Mouse (Mus musculus): ENCODE results near the gene Mllt6. TPM values are rescaled to one million over a fixed set of nuclear protein-coding genes. Genes with fewer than 3 reads are reported as not detected.
"Not testable (repeated sequence)": the region's sequence is repeated elsewhere in the genome, so short reads cannot be mapped to it uniquely, and the experiment has no call there.

Gene Mllt6
- total RNA-seq, 2 experiments from 2014 or later = 42.4 to 44.0 TPM

DNA sequence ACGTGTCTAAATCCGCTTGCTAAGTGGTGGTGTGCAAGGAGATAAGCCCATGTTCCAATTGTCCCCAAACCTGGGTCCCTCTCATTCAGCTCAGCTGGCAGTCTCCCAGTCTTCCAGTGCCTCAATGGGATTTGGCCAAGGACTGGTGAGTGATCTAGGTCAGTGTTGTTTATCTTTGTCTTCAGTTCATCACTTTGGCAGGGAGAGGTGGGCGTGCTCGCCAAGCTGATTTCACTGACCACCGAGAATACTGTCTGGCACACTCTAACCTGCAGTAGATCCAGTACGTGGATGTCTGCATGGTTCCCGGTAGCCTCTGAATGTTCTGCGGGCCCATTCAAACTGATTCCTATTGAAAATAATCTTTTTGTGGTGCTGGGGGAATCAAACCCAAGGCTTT is 50.7 kb downstream of the Mllt6 start:
- peak in 1 of 2 experiments; percentile 43 for DNase-seq (ENCODE audit: low spot score in 2 of 2)

DNA sequence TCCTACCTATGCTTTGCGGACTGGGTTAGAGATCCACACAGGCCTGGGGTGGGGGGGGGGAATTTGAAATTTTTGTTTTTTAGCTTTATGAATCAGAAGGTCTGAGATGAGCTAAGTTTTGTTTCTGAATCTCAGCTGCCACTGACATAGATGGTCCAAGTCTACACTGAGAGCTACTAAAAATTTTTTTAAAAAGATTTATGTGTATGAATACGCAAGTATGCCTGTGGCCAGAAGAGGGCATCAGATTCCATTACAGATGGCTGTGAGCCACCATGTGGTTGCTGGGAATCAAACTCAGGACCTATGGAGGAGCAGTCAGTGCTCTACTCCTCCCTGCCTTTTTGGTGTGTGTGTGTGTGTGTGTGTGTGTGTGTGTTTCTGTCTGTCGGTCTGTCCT is 51.1 kb downstream of the Mllt6 start:
- DNase-seq (ENCODE audit: low spot score in 2 of 2) = no peak

DNA sequence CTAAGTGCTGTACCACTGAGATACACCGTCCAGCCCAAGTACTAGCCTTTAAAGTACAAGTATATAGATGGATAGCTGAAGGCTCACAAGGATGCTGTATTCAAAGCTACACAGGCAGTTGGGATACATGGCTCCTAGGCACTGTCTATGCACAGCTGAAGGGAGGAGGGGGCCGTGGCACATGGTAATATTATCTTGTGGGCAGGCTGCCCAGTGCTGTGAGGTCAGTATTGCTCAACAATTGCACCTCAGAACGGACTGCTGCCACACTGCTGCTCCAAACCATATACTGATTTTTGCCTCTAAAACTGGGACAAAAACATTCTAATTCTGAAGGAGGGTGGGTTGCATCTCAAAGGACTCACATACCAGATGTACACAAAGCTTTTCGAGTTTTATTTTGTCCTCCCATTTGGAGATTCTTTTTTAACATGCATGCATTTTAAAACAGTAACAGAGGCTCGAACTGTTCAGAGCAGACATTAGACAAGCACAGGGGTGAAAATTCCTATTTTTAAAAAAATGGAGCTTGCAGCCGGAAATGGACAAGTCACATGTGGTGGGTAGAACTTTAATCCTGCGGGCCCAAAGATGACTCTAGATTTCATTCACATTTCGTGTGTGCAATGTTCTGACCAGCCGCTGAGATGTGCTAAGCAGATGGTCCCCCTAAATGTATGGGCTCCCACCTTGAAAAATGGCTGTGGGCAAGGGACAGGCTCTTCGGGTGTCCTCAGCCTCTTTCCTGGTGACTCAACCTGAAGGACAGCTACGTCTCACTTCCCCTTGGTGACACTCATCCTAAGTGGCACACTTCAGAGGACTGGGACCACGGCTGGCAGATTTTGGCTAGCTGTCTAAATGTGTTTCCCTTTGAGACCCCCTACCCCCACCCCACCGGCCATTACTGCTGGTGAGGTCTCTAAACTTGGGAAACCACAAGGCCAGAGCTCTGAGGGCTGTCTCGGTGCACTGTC is 51.9 kb downstream of the Mllt6 start:
- peak in 1 of 2 experiments; percentile 51 for DNase-seq (ENCODE audit: low spot score in 2 of 2)

DNA sequence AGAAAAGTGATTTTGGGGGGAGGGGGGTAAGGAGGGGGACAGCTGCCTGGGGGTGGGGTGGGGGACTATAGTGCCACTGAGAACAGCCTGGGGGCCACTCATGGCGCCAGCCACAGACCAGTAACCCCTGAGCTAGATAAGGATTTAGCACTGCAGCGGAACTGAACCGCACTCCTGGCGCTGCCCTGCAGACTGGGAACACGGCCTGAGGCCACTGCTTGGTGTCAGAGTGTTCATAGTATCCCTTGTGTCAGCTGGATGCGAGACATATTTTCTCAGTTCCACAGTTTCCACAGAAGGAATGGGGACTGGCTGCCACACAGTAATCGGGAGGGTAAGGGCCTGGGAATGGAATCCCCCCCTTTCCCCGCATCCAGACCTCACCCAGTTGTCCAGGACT is 52.8 kb downstream of the Mllt6 start:
- DNase-seq (ENCODE audit: low spot score in 2 of 2) = no peak

DNA sequence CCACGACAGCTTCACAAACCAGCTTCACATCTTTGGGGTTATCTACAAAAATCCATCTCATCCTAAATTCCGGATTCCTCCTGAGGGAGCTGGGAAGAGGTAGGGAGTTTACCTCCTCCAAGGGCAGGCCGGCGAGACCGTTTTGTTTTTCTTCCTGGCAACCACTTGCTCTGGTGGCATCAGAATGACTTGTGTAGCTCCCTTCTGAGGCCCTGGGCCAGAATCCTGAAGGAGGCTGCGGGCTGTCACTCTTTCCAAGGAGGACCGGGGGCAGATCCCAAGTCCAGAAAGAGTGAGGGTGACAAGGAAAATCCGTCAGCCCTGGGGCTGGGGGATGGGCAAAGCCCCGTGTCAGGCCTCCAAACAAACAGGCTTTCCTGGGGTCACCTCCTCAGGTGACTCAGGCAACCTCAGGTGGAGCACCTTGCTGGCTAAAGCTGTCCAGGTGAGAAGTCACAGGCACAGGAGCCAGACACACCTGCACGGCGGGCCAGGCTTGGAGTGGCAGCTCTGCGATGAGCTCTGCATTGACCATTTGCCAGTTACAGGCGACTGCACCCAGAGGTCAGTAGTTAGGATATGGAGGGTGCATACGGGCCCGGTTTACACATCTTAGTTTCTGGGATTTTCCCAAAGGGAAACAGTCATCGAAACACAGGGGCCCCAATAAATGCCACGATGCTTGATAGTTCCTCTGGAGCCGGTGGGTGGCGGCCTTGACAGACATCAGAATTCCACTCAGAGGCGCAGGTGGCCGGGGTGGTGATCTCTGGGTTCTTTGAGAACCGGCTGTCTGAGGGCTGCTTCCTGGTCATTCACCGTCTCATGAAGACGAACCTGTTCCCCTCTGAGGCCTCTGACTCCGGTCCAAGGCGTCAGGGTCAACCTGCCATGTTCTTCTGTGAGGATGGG is 54.4 kb downstream of the Mllt6 start:
- no peak for DNase-seq (ENCODE audit: low spot score in 2 of 2)

DNA sequence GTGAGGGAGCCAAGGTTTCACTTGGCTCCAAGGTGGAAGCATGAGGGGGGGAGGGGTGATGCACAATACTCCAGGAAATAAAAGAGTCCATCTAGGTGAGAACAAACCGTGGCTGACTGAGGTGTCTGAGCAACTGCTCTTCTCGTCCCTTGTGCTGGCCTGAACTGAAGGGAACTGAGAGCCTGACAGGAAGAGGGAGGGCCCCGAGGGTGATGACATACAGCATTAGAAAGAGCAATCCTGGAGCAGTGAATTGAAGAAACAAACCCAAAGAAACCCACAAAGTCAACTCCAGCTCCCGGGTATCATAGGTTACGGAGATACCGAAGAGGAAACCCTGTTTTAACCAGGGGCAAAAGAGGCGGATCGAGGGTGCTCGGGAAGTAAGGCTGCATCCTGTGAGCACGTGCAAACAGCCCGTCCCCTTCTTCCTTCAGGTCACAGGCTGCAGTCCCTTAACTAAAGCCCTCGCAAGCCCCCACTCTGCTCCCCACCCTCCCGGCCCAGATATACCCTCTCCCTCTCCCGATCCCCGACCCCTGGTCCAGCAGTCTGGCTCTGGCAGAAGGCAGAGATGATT is 55.2 kb downstream of the Mllt6 start:
- no peak for DNase-seq (ENCODE audit: low spot score in 2 of 2)

DNA sequence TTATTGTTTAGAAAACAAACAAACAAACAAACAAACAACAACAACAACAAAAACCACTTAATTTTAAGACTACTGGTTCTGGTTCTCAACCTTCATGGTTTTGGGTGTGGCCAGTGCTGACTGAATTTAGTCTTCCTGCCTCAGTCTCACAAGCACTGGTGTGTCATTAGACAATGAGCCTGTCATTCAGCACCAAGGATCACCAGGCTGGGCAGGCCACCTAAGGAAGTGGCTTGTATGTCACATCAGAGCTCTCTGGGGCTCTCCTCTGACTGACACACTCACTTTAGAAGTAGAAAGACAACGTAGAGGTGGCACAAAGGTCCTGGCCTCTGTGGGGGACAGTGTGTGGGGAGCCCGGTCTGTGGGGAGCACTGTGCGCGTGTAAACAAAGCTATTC is 55.8 kb downstream of the Mllt6 start:
- DNase-seq (ENCODE audit: low spot score in 2 of 2) = no peak

DNA sequence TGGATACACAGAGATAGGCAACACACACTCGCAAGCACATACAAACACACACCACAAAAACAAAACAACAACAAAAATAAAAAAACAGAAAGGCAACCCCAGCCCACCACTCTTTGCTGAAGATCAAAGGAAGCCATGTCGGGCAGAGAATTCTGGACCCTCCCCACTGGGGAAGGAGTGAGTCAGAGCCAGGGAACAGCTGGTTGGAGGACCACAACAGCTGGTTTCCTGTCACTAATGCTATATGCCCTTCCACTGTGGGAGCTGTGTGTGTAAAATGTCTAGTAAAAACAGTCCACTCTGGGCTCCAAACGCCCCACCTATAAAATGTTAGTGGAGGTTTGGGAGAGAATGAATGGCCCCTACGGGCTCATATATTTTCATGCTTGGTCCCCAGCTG is 58.1 kb downstream of the Mllt6 start:
- DNase-seq (ENCODE audit: low spot score in 2 of 2) = no peak

DNA sequence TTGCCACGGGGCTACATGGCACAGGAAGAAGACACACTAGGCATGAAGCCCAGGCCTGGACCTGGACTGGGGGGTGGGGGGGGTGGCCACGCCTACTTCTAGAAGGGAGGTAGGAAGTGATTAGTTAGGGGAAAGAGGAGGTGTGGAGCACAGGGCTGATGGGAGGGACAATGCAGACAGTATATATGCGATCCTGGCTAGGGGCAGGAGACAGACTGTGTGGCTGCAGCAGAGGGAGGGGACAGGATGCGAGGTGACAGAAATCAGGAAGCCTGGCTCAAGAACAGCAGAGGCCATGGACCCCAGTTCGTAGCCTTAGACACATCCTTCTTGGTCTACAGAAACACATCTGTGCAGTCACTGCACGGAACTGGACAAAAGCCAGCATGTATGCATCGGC is 60.5 kb downstream of the Mllt6 start:
- DNase-seq (ENCODE audit: low spot score in 2 of 2) = no peak

DNA sequence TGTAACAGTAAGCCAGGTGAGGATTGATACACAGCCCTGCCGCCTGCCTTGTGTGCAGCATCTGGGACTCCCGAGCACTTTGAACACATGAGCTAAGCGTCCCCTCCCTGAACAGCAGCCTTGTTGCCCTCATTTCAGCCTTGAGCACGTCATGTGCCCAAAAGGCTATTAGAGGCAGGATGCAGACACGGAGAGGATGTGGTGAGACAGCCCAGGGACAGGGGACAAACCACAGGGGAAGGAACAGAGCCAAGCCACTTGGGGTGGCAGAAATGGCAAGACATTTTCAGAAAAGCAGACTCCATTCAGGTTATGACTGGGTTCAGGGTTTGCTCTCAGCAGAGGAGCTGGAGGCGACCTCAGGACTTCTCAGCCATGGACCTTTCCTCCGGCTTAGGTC is 65.1 kb downstream of the Mllt6 start:
- DNase-seq (ENCODE audit: low spot score in 2 of 2) = no peak

DNA sequence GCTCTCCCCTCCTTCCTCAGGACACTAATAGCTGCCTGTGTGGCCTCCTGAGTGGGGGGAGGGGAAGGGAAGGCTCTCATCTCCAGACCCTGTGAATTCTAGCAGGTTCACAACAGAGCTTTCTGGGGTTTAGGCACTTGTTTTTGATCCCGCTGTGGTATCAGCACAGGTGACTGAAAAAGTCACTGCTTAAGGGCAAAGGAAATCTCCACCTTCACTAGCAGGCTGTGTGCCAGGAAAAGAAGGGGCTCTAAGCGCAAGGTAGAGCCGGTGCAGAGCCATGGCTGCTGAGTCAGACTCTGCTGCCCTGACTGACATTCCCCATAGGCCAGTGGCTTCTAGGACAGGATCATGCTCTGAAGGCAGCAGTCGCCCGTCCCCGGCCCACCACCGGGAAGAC is 65.5 kb downstream of the Mllt6 start:
- DNase-seq (ENCODE audit: low spot score in 2 of 2) = no peak

DNA sequence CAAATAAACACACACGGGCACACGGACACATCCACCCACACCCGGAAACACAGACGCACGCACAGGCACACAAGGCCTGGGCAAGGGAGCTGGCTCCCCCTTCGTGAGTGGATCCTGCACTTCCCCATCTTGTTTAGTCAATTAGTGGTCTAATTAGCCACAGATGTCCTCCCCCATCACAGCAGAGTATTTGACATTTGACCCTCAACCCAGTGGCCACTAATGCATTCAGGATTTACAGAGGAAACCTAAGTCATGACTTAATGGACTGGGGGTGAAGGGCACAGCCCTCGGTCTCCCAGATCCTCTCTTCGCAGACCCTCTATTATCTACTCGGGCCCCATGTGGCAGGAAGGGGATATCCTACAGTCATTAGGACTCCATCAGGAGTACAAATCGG is 70.5 kb downstream of the Mllt6 start:
- no peak for DNase-seq (ENCODE audit: low spot score in 2 of 2)

DNA sequence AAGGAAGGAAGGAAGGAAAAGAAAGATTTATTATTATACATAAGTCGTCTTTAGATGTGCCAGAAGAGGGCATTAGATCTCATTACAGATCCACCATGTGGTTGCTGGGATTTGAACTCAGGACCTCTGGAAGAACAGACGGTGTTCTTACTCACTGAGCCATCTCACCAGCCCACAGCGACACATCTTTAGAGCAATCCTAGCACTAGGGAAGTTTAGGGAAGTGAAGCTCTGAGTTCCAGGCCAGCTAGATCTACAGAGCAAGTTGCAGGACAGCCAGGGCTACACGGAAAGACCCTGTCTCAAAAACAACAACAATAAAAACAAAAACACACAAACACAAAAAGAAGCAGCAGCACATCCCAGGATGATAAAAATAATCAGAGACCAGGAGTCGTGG is 71.6 kb downstream of the Mllt6 start:
- DNase-seq (ENCODE audit: low spot score in 2 of 2) = not testable (repeated sequence)

Small RNA genes within 50 kb of the gene (microRNA-seq; reads per million reads assigned to microRNA genes)
- 0.47 to 1.2 reads per million in 2 experiments for gene Gm24158 (ENCODE audit: borderline number of aligned reads in 2 of 2)
- gene Mir6927 (ENCODE audit: borderline number of aligned reads in 2 of 2) = 0 to 1.8 reads per million in 2 experiments

Other genes with a start within 250 kb of the Mllt6 start
- gene Arhgap23, start 247.9 kb upstream of the Mllt6 start, total RNA-seq (2021) = 10 to 100 TPM; 22.1 to 25.4 TPM
- under 1 TPM; 0.19 to 0.20 TPM for gene 4933428G20Rik, start 163.1 kb upstream of the Mllt6 start, total RNA-seq (2021)
- 10 to 100 TPM; 11.4 to 12.3 TPM for gene Srcin1, start 87.2 kb upstream of the Mllt6 start, total RNA-seq (2021)
- gene Epop, start 33.7 kb upstream of the Mllt6 start, total RNA-seq (2021) = 1 to 10 TPM; 5.5 to 8.2 TPM
- 100 to 1,000 TPM; 165 to 273 TPM for gene Cisd3, start 22.4 kb downstream of the Mllt6 start, total RNA-seq (2021)
- gene Pcgf2, start 37.1 kb downstream of the Mllt6 start, total RNA-seq (2021) = 10 to 100 TPM; 18.6 to 19.5 TPM
- 100 to 1,000 TPM; 221 to 238 TPM for gene Psmb3, start 40.0 kb downstream of the Mllt6 start, total RNA-seq (2021)
- gene Pip4k2b, start 81.3 kb downstream of the Mllt6 start, total RNA-seq (2021) = 10 to 100 TPM; 22.4 to 26.5 TPM
- gene Cwc25, start 103.1 kb downstream of the Mllt6 start, total RNA-seq (2021) = 10 to 100 TPM; 18.2 to 21.1 TPM
- not detected for gene 1700001P01Rik, start 112.5 kb downstream of the Mllt6 start, total RNA-seq (2021)
- gene Rpl23, start 119.0 kb downstream of the Mllt6 start, total RNA-seq (2021) = 100 to 1,000 TPM; 830 to 834 TPM
- 100 to 1,000 TPM in 1 of 2 experiments, 10 to 100 TPM in 1; 94.0 to 145 TPM for gene Lasp1, start 135.6 kb downstream of the Mllt6 start, total RNA-seq (2021)
- 1 to 10 TPM; 3.7 to 4.0 TPM for gene B230217C12Rik, start 177.4 kb downstream of the Mllt6 start, total RNA-seq (2021)
- 1 to 10 TPM in 1 of 2 experiments, under 1 TPM in 1; 0.58 to 1.2 TPM for gene Fbxo47, start 220.7 kb downstream of the Mllt6 start, total RNA-seq (2021)